Mouse (Mus musculus): Measurements from ENCODE around the gene Hs6st3. TPM values are rescaled to one million over a fixed set of nuclear protein-coding genes. Genes with fewer than 3 reads are reported as not detected.

The Hs6st3 gene
- polyA plus RNA-seq, 1 experiment: 1.2 TPM

GRCm38 (mm10) chr14:119667421-119667820 is 529.3 kb downstream of the Hs6st3 start:
- no peak overlapping the region for H3K4me3 ChIP-seq (ENCODE audit: low read depth, low read length)
- no peaks in the 10 kb centered on the region for H3K4me1 ChIP-seq (ENCODE audit: control insufficient read depth, insufficient read depth, low read length)
- no peaks in the 10 kb centered on the region for H3K27me3 ChIP-seq (ENCODE audit: control insufficient read depth, insufficient read depth, low read length, poor library complexity, severe bottlenecking)
- no peaks in the 10 kb centered on the region for H3K9me3 ChIP-seq (replicated peaks; ENCODE audit: control insufficient read depth, insufficient read depth, low read length, poor library complexity, severe bottlenecking)
- H3K9ac ChIP-seq (ENCODE audit: low read depth, poor library complexity, severe bottlenecking): no peak overlapping the region
- no peak overlapping the region for H3K27ac ChIP-seq (ENCODE audit: insufficient read depth, low read length)
- H3K36me3 ChIP-seq (ENCODE audit: control insufficient read depth, insufficient read depth, low read length, poor library complexity, severe bottlenecking): no peaks in the 10 kb centered on the region
- TF ChIP-seq EP300 (IDR thresholded peaks at IDR 0.05; ENCODE audit: insufficient read depth, low read depth, low read length) (no peak), CTCF (IDR thresholded peaks at IDR 0.05; ENCODE audit: low read depth, low read length) (no peak), POLR2A (IDR thresholded peaks at IDR 0.05; ENCODE audit: insufficient read depth, low read length) (no peak)

DNA sequence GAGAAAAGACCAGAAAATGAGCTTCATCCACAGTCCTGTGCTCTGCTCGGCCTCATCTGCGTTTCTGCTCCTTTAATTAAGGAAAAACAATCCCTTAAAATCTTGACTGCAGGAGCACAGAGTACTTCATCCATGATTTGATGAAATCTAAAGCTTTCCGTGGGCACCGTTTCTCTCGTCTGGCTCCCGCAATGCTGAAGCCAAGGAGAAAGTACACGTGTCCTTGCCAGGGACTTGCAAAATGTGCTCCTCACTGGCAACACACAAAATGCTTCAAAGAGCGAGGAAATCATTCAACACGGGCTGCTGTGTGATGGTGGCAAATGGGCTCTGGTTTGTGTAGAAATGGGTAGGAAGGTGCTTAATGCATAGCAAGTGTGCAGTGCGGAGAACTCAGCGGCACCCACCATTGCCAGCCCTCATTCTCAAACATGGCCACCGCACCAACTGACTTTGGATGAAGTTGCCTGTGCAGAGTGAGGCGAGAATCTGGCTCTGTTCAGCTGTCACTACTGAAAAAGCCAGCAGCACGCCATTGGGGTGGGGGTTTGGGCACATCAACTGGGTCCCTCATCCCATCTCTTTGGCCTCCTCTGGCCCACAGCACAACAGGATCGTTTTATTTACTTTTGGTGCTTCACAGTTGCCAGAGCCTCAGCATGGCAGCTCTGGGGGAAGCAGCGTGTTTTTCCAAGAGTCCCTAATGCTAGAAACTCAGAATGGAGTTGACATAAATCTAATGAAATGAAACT is 532.9 kb downstream of the Hs6st3 start:
- TF ChIP-seq EP300 (IDR thresholded peaks at IDR 0.05; ENCODE audit: insufficient read depth, low read depth, low read length): no peak
- no peak for TF ChIP-seq CTCF (IDR thresholded peaks at IDR 0.05; ENCODE audit: low read depth, low read length)
- TF ChIP-seq POLR2A (IDR thresholded peaks at IDR 0.05; ENCODE audit: insufficient read depth, low read length): no peak
- H3K4me1 ChIP-seq (ENCODE audit: control insufficient read depth, insufficient read depth, low read length): no peaks in the 10 kb centered on the region
- H3K4me3 ChIP-seq (ENCODE audit: low read depth, low read length): no peak overlapping the region
- H3K9ac ChIP-seq (ENCODE audit: low read depth, poor library complexity, severe bottlenecking): no peak overlapping the region
- H3K27ac ChIP-seq (ENCODE audit: insufficient read depth, low read length): no peak overlapping the region
- no peaks in the 10 kb centered on the region for H3K9me3 ChIP-seq (replicated peaks; ENCODE audit: control insufficient read depth, insufficient read depth, low read length, poor library complexity, severe bottlenecking)
- no peaks in the 10 kb centered on the region for H3K36me3 ChIP-seq (ENCODE audit: control insufficient read depth, insufficient read depth, low read length, poor library complexity, severe bottlenecking)
- H3K27me3 ChIP-seq (ENCODE audit: control insufficient read depth, insufficient read depth, low read length, poor library complexity, severe bottlenecking): no peaks in the 10 kb centered on the region

GRCm38 (mm10) chr14:119678574-119678973 is 540.4 kb downstream of the Hs6st3 start:
- Histone ChIP-seq H3K4me3 (ENCODE audit: low read depth, low read length) (no peak overlapping the region), H3K9me3 (replicated peaks; ENCODE audit: control insufficient read depth, insufficient read depth, low read length, poor library complexity, severe bottlenecking) (no peaks in the 10 kb centered on the region), H3K9ac (ENCODE audit: low read depth, poor library complexity, severe bottlenecking) (no peak overlapping the region), H3K36me3 (ENCODE audit: control insufficient read depth, insufficient read depth, low read length, poor library complexity, severe bottlenecking) (no peaks in the 10 kb centered on the region), H3K4me1 (ENCODE audit: control insufficient read depth, insufficient read depth, low read length) (no peaks in the 10 kb centered on the region), H3K27me3 (ENCODE audit: control insufficient read depth, insufficient read depth, low read length, poor library complexity, severe bottlenecking) (no peaks in the 10 kb centered on the region), H3K27ac (ENCODE audit: insufficient read depth, low read length) (no peak overlapping the region)
- TF ChIP-seq EP300 (IDR thresholded peaks at IDR 0.05; ENCODE audit: insufficient read depth, low read depth, low read length): no peak
- TF ChIP-seq CTCF (IDR thresholded peaks at IDR 0.05; ENCODE audit: low read depth, low read length): no peak
- no peak for TF ChIP-seq POLR2A (IDR thresholded peaks at IDR 0.05; ENCODE audit: insufficient read depth, low read length)

DNA sequence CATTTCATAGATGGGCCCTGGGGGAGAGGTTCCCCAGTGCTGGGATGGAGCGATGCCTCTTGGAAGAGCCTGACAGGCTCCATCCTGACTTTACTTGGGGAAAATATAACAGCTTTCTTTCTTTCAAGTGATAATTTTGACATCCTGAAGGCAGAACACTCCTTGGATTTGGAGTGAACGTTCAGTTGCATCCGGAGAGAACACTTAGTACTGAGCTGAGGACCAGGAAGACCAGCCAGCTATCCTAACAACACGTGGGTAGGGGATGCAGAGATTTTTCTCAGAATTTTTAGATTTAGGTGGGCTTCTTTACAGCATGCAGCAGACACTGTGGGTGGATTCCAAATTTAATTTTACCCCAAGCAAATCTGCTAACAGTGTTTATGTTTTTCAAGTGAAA is 541.9 kb downstream of the Hs6st3 start:
- no peaks in the 10 kb centered on the region for H3K36me3 ChIP-seq (ENCODE audit: control insufficient read depth, insufficient read depth, low read length, poor library complexity, severe bottlenecking)

GRCm38 (mm10) chr14:119687885-119688284 is 549.7 kb downstream of the Hs6st3 start:
- Histone ChIP-seq H3K27ac (ENCODE audit: insufficient read depth, low read length) (no peak overlapping the region), H3K27me3 (ENCODE audit: control insufficient read depth, insufficient read depth, low read length, poor library complexity, severe bottlenecking) (no peaks in the 10 kb centered on the region), H3K4me3 (ENCODE audit: low read depth, low read length) (no peak overlapping the region), H3K9me3 (replicated peaks; ENCODE audit: control insufficient read depth, insufficient read depth, low read length, poor library complexity, severe bottlenecking) (no peaks in the 10 kb centered on the region), H3K36me3 (ENCODE audit: control insufficient read depth, insufficient read depth, low read length, poor library complexity, severe bottlenecking) (no peaks in the 10 kb centered on the region), H3K9ac (ENCODE audit: low read depth, poor library complexity, severe bottlenecking) (no peak overlapping the region), H3K4me1 (ENCODE audit: control insufficient read depth, insufficient read depth, low read length) (no peaks in the 10 kb centered on the region)
- no peak for TF ChIP-seq CTCF (IDR thresholded peaks at IDR 0.05; ENCODE audit: low read depth, low read length)
- TF ChIP-seq EP300 (IDR thresholded peaks at IDR 0.05; ENCODE audit: insufficient read depth, low read depth, low read length): 0 out of 2 replicates have a peak, but pooled peaks have one; percentile 1

More for the DNA sequence above, 541.9 kb downstream of the Hs6st3 start:
- H3K9me3 ChIP-seq (replicated peaks; ENCODE audit: control insufficient read depth, insufficient read depth, low read length, poor library complexity, severe bottlenecking): no peaks in the 10 kb centered on the region
- H3K9ac ChIP-seq (ENCODE audit: low read depth, poor library complexity, severe bottlenecking): no peak overlapping the region
- H3K4me1 ChIP-seq (ENCODE audit: control insufficient read depth, insufficient read depth, low read length): no peaks in the 10 kb centered on the region
- no peak overlapping the region for H3K4me3 ChIP-seq (ENCODE audit: low read depth, low read length)
- no peak for TF ChIP-seq EP300 (IDR thresholded peaks at IDR 0.05; ENCODE audit: insufficient read depth, low read depth, low read length)
- TF ChIP-seq POLR2A (IDR thresholded peaks at IDR 0.05; ENCODE audit: insufficient read depth, low read length): no peak
- TF ChIP-seq CTCF (IDR thresholded peaks at IDR 0.05; ENCODE audit: low read depth, low read length): no peak
- H3K27ac ChIP-seq (ENCODE audit: insufficient read depth, low read length): no peak overlapping the region
- H3K27me3 ChIP-seq (ENCODE audit: control insufficient read depth, insufficient read depth, low read length, poor library complexity, severe bottlenecking): no peaks in the 10 kb centered on the region

GRCm38 (mm10) chr14:119699982-119700381 is 561.8 kb downstream of the Hs6st3 start:
- H3K27ac ChIP-seq (ENCODE audit: insufficient read depth, low read length): no peak overlapping the region
- H3K4me1 ChIP-seq (ENCODE audit: control insufficient read depth, insufficient read depth, low read length): no peaks in the 10 kb centered on the region
- H3K9ac ChIP-seq (ENCODE audit: low read depth, poor library complexity, severe bottlenecking): no peak overlapping the region
- TF ChIP-seq CTCF (IDR thresholded peaks at IDR 0.05; ENCODE audit: low read depth, low read length) (no peak), POLR2A (IDR thresholded peaks at IDR 0.05; ENCODE audit: insufficient read depth, low read length) (no peak), EP300 (IDR thresholded peaks at IDR 0.05; ENCODE audit: insufficient read depth, low read depth, low read length) (no peak)
- no peaks in the 10 kb centered on the region for H3K27me3 ChIP-seq (ENCODE audit: control insufficient read depth, insufficient read depth, low read length, poor library complexity, severe bottlenecking)
- no peaks in the 10 kb centered on the region for H3K9me3 ChIP-seq (replicated peaks; ENCODE audit: control insufficient read depth, insufficient read depth, low read length, poor library complexity, severe bottlenecking)
- no peaks in the 10 kb centered on the region for H3K36me3 ChIP-seq (ENCODE audit: control insufficient read depth, insufficient read depth, low read length, poor library complexity, severe bottlenecking)
- H3K4me3 ChIP-seq (ENCODE audit: low read depth, low read length): no peak overlapping the region

Data from ES-Bruce4 (cell line).